Mouse (Mus musculus) kidney, adult 2 months (tissue): ENCODE results near the gene Rps21.

ENCODE experiments used
- CTCF ChIP-seq: fragments of 200-500 bp; conservative IDR thresholded peaks from 2 replicates; pipeline ENCODE4 v1.5.1; 2011; ENCODE audit warnings: low read depth, mild to moderate bottlenecking, control low read depth, low read length, moderate library complexity, mixed read lengths; ENCODE audit not compliant: insufficient read depth, insufficient read length
- POLR2A ChIP-seq: fragments of 200-500 bp; IDR thresholded peaks from one replicate; pipeline ENCODE4 v1.6.1; 2011; ENCODE audit warnings: low read depth, low read length, control low read depth

GRCm38 (mm10) chr2:180303468-180303867 is 46.3 kb downstream of the Rps21 start:
- TF ChIP-seq POLR2A (no peak), CTCF (no peak)
